Mouse (Mus musculus) duodenum, adult 2 months (tissue): ENCODE measurements around the gene Aff2. TPM values are rescaled to one million over a fixed set of nuclear protein-coding genes. Genes with fewer than 3 reads are reported as not detected.

Source experiments
- polyA plus RNA-seq: library from polyadenylated mRNA; depleted of rRNA; stranded (reverse); fragments of >200 nt; gene quantifications from 2 replicates; pipeline ENCODE4 v1.2.3, GENCODE M21; 2012; ENCODE audit warnings: low replicate concordance; rRNA removed

Aff2 gene
- not detected in 2 replicates for polyA plus RNA-seq

DNA sequence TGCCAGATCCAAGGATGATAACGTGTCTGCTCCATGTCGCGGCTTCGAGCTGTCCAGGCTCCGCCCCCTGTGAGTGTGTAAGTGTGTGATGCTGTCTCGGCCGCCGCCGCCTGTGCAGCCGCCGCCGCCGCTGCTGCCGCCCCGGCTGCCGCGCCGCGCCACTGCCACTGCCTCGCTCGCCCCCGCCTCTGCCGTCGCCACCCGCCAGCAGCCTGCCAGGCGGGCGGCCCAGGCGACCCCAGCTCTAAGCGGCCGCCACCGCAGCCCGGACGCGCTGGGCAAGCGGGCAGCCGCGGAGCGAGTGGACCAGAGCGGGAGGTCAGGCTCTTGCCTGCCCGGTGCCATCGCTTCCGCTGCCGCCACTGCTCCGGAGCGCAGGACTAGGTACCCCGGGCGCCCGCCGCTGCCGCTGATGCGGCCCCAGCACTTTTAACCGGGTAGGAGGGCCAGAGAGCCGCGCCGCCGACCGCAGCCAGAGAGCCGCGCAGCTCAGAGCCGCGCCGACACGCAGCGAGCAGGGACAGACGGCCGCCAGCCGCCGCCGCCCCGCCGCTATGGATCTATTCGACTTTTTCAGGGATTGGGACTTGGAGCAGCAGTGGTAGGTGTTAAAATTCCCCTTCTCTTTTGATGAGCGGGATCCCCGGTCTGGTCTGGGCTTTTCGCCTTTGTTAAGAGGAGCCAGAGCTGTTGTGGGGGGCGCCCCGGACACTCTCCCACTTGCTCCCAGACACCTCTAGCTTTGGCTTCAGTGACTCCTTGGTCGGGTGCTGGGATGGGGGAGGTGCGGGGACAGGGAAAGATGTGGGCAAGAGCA lies at the start of gene Aff2:
Gene Aff2, plus strand, starts transcription at position 57 of the 817 bp plus-strand sequence.

